Mouse (Mus musculus) embryonic fibroblast, embryonic 13.5 days (primary cell): ENCODE measurements around the gene Ubl7.

ENCODE experiments used
- CTCF ChIP-seq: IDR thresholded peaks from 2 replicates; pipeline ENCODE4 v1.5.1; 2011; ENCODE audit warnings: mild to moderate bottlenecking, control low read depth, low read length, moderate library complexity, borderline replicate concordance; ENCODE audit not compliant: insufficient read depth
- POLR2A ChIP-seq: IDR thresholded peaks from 2 replicates; pipeline ENCODE4 v1.6.1; 2011; ENCODE audit warnings: low read depth, mild to moderate bottlenecking, control low read depth, low read length, moderate library complexity

DNA sequence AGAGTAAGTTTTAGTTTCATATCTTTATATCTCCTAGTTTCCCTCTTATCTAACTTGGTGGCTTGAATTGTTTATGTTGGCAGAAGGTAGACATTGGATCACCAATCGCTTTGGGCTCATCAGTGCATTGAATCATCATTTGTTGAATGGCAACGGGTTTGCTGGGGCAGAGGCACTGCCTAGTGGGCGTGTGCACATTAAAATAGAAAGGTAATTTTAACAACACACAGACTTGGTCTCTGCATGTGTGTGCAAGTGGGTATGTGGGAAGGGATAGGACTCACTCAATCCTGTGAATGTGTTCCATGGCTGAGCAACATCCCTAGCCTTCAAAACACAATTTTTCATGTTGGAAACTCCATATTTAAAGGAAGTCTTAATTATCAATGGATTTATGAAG is 35.8 kb upstream of the Ubl7 start:
- TF ChIP-seq POLR2A (no peak), CTCF (no peak)
